Mouse (Mus musculus) frontal cortex, postnatal 14 days (tissue): ENCODE measurements around the gene Olfr319.
A peak's percentile ranks its signal among the peaks of the same experiment; 100 is the strongest.
"Not testable (repeated sequence)": the region's sequence is repeated elsewhere in the genome, so short reads cannot be mapped to it uniquely, and the experiment has no call there.

Experiments
- DNase-seq, 2 experiments: peaks; one replicate each; pipeline ENCODE4 v3.0.0; 2022; ENCODE audit warnings: low spot score in 2 of 2

Gene Olfr319

DNA sequence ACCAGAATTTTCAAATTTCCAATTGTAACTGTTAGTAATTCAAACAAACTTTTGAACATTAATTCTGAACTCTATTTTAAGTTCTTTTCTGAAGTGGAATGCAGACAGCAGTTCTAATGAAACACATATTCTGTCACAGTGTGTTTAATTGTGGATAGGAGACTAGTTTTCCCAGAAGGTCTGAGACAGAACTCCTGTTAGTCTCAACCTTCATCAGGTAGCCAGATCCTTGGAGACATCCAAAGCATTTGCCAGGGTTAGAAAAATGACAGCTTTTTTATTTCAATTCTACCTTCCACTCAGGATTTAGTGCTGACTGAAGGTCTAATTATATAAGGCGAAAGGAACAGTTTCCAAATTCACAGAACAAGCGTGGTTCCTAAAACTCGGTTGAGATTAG is at the start of gene Olfr319:
TSS of gene Olfr319 (plus strand) at position 301 of the 400 bp plus-strand sequence.
- DNase-seq: no peak

DNA sequence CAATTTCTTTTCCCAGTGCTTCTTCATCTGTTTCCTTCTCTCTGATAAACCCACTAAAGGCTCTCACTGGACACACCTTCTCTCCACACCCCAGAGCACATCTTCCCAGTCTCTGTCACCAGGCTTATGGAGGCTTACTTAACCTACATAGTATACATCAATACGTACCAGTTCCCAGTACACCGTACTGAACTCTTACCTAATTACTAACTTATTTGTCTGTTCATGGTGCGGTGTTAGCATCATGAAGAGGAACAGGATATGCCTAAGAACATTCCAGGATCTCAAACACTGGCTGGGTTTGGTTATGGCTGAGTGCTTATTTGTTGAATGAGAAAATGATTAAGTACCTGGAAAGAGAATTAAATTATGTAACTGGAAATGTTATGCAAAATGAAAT is 43.8 kb upstream of the Olfr319 start:
- DNase-seq: no peak

DNA sequence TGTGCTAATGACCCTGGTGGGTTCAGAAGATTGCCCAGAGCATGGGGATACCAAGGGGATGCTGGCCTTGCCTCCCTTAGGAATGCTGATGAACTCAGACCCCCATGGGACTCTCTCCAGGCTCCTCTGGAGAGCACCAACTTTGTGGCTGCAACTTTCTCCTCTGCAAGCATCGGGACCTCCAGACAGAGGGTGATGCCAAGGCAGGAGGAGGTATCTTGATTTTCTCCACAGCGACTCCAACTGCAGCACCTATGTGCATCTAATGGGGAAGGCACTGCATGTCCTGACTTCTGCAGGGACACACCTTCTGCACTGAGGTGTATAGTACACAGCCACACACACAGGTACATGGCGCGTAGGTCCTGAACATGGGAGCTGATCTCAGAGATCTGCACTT is 40.4 kb upstream of the Olfr319 start, which contains the start of gene Olfr322:
TSS of gene Olfr322 (plus strand) at position 187 of the 400 bp plus-strand sequence.
- DNase-seq: no peak

DNA sequence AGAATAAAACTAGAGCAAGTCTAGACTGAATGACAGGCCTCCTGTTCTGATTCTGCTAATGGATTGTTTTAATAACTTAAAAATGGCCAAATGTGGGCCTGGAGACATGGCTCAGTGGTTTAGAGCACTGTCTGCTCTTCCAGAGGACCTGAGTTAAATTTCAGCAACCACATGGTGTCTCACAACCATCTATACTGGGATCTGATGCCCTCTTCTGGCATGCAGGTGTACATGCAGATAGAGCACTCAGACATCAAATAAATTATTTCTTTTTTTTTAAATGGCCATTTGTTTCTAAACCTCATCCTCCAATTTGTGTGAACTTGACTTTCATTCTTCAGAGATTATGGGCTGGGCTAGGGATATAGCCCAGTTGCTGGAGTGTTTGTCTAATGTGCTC is 29.7 kb upstream of the Olfr319 start:
- DNase-seq: no peak

DNA sequence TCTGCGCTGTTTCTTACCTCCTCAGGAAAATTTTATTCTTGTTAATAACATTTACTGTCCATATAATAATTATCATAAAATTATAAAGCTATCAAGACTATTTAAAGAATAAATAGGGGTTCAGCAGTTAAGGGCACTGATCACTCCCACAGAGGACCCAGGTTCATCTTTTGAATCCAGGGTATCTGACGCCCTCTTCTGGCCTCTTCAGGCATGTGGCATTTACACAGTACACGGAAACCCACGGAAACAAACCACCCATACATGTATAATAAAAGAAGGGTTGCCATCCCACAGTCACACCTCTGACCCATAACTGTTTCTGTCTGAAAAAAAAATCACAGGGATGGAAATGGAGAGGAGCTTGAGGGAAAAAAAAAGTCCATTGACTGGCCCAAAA is 27.1 kb upstream of the Olfr319 start:
- no peak for DNase-seq

DNA sequence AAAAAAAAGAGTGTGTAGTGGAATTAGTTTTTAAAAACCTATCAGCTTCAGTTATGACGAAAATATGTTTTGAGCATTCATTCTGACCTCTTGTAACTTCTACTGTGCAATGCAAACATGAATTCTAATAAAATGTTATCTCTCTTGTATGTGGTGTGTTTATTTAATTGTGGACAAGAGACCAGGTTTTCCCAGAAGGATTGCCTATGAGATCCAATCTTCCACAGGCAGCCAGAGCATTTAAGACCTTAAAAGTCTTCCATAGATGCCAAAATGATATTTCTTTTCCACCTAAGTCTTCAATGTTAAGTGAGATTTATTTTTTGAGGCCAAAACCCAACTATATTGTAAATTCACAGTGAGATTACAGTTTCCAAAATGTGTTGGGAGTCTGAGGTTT is 18.2 kb upstream of the Olfr319 start, which contains the start of gene Olfr320:
TSS of gene Olfr320 (plus strand) at position 301 of the 400 bp plus-strand sequence.
- DNase-seq: no peak

DNA sequence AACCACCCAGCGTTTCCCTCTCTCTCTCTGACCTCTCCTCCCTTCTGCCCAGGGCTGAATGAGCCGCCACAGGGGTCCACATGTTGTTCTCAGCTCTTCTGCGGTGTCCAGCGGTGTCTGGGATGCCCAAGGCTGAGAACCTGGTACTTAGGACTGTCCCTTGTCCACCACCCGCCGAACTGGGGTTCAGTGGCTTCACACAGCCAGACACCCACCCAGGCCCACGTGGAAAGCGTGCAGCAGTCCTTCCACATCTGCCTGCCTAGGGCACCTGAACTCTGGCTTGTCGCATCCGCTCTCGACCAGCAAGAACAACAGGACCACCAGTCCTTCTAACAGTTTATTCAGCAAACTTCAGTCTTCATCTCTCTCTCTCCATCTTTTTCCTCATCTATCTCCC is 10.1 kb downstream of the Olfr319 start:
- no peak for DNase-seq

DNA sequence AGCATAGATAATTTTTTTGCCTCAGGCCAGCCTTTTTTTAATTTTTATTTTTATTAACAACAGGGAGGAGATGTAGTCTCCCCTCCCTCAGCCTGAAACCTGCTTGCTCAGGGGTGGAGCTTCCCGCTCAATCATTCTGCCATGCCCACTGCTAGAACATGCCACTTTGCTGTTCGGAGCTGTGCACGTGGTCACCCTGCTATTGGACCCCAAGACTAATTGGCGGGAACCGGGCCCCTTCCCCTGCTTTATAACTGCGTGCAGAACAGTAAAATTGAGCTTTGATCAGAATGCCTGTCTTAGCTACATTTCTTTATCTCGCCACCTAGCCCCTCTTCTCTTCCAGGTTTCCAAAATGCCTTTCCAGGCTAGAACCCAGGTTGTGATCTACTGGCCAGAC is 18.8 kb downstream of the Olfr319 start:
- DNase-seq: not testable (repeated sequence)

DNA sequence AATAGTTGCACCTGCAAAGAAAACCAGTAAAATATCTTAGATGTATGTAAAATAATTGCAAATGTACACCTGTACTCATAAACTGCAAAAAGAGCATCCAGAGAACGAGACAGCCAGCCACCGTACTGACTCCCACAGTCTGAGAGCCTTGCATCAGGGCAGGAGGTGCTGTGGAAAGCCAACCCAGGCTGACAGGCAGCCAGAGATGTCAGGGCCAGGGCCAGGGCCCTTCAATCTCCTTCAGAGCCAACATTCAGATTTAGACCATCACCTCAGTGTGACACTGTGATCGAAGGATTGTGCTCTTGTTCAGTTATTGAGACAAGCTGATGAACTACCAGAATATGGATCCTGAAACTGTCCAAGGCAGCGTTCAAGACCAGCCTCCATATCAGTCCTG is 20.7 kb downstream of the Olfr319 start:
- DNase-seq: no peak

DNA sequence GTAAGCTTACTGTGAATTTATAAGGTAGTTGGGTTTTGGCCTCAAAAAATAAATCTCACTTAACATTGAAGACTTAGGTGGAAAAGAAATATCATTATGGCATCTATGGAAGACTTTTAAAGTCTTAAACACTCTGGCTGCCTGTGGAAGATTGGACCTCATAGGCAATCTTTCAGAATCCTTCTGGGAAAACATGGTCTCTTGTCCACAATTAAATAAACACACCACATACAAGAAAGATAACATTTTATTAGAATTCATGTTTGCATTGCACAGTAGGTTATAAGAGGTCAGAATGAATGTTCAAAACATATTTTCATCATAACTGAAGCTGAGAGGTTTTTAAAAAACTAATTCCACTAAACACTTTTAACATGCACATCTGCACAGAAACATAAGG is 25.0 kb downstream of the Olfr319 start, which contains the start of gene Olfr318:
TSS of gene Olfr318 (minus strand) at position 101 of the 400 bp plus-strand sequence.
- DNase-seq: no peak

DNA sequence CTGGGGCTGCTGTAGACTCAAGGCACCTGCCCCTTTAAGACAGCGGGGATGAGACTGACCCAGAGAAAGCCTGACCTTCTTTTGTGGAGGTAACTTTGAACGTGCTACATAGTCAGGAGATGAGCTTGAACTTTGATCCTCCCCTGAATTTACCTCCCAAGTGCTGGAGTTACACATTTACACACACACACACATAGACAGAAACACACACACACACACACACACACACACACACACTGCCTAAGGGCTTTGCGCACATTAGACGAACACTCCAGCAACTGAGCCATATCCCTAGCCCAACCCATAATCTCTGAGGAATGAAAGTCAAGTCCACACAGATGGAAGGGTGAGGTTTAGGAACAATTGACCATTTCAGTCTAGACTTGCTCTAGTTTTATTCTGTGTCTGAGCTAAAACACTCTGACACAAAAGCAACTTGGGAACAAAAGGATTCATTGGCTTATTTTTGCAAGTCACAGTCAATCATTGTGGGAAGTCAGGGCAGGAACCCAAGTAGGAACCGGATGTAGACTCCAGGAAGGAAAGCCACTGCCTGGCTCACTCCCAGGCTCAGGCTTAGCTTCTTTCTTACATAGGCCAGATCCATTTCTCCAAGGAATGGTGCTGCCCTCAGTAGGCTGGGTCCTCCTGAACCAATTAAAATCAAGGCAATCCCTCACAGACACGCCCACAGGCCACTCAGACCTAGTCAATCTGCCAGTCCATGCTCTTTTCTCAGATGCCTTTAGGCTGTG is 29.1 kb downstream of the Olfr319 start:
- not testable (repeated sequence) for DNase-seq

DNA sequence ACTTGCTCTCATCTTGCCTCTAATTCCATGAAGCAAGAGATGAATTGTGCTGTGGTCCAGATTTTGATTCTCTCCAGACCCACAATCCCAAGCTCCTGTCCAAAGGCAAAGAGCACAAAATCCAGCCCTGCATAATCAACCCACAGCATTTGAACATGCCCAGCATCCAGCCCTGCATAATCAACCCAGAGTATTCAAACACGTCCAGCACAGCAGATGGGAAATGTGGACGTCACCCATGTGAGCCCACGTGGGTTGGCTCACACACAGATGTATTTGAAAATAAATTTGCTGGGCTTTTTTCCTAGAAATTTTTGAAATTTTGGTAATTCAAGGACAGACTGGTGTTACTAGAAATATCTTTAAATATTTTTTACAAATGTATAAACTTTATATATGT is 34.4 kb downstream of the Olfr319 start:
- peak; percentile 17 to 37 for DNase-seq

DNA sequence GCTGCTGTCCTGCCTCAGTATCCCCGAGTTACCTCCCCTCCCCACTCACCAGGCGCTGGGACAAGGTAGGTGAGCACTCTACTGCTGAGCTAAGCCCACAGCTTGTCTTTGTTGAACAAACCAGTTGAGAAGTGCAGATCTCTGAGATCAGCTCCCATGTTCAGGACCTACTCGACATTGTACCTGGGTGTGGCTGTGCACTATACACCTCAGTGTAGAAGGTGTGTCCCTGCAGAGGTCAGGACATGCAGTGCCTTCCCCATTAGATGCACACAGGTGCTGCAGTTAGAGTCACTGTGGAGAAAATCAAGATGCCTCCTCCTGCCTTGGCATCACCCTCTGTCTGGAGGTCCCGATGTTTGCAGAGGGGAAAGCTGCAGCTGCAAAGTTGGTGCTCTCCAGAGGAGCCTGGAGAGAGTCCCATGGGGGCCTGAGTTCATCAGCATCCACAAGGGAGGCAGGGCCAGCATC is 39.9 kb downstream of the Olfr319 start, which contains the start of gene Olfr317:
TSS of gene Olfr317 (minus strand) at position 421 of the 471 bp plus-strand sequence.
- DNase-seq: no peak

DNA sequence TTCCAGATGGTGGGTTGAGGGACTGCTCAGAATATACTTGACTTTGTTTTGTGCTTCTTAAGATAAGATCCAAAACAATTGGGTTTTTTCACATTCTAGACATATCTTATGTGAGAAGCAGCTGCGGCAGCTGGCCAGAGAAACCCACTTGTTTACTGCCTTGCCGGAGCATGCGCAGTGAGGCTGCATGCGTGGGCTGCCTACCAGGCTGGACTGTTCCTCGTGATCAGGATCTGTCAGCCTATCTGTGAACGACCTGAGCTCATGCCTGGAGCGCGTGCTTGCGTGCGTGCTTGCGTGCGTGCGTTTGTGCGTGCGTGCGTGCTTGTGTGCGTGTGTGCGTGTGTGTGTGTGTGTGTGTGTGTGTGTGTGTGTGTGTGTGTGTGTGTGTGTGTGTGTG is 52.1 kb downstream of the Olfr319 start:
- peak; percentile 10 to 49 for DNase-seq

DNA sequence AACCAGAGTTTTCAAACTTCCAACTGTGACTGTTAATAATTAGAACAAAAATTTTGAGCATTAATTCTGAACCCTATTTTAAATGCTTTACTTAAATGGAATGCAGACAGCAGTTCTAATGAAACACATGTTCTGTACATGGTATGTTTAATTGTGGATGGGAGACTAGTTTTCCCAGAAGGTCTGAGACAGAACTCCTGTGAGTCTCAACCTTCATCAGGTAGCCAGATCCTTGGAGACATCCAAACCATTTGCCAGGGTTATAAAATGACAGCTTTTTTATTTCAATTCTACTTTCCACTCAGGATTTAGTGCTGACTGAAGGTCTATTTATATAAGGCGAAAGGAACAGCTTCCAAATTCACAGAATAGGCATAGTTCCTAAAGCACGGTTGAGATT is 53.5 kb downstream of the Olfr319 start, which contains the start of gene Olfr316:
TSS of gene Olfr316 (plus strand) at position 301 of the 400 bp plus-strand sequence.
- DNase-seq: no peak
